Mouse (Mus musculus) right cerebral cortex, postnatal 25 days (tissue): ENCODE results near the gene Rita1.

ENCODE experiments used
- DNase-seq: peaks from one replicate; pipeline ENCODE4 v3.0.0; 2022

Gene Rita1

GRCm38 (mm10) chr5:120612442-120612821 lies at the start of gene Rita1, which contains the start of gene Ddx54:
Gene Rita1, minus strand, starts transcription at chr5:120612589.
Gene Ddx54, plus strand, starts transcription at chr5:120612739.
- DNase-seq = peak; percentile 98

DNA sequence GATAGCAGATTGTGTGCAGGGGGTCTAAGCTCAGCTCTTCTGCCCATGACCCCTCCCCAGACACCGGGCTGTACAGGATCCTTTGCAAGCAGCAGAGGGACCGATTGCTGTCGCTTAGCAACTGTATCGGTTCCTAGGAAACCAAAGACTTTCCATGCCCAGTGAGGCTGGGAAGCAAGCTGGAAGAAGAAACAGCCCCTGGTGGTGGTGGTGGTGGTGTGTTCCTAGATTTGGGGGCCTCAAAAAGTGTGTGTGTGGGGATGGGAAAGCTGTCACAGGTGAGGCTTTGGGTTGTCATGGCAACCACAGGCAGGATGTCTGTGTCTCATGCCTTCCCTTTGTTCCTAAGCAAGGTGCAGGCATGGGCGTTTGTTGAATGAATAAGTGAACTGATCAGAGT lies 48.4 kb upstream of the Rita1 start:
- peak; percentile 55 for DNase-seq

- DNase-seq = peak; percentile 69
Observed at GRCm38 (mm10) chr5:120656281-120656751, 43.9 kb upstream of the Rita1 start.

DNA sequence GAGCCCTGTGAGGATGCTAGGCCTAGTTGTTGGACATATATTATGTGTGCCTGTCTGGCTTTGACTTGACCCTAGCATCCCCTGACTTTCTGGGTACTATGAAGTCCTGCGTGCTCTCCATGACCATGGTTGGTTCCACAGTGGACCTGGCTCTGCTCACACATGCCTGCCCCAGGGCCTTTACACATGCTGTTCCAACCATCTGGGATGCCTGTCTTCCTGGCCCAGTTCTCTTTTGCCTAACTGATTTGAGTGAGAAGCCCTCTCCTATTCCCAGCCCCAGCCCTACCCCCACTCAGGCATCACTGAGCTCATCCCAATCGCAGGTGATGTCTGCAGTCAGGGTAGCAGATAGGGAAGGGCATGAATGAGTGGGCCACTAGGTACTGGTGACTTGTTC lies 41.5 kb upstream of the Rita1 start:
- no peak for DNase-seq

DNA sequence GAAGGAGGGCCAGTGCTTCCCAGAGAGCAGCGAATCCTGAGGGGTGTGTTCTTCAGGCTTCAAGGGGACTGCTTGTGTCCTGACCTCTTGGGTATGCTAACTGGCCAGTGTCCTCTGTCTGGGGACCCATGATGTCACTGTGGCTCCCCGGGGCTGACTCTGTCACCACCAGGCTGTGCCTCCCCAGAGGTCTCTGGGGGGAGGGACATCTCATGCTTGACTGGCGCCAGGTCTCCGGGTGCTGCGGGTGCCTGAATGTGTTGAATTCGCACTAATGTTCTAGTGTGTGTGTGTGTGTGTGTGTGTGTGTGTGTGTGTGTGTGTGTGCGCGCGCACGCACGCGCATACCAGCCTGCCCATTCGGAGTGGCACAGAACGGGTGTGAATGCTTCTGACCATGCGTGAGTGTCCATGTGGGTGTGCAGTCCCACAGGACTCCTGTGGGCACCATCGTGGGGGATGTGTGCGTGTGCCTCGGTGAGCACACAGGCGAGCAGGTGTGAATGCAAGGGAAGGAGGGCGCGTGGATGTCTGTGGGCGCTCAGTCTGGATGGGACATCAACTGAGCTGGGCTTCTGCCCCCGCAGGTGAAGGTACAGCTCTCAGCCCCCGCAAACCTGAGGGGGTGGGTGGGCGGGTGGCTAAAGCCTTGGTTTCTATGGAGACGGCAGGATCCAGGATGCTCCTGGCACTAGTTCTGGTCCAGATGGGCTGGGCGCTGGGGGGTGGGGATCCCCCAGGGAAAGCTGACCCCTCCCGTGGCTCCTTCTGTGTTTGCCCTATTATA lies 40.7 kb upstream of the Rita1 start:
- no peak for DNase-seq

DNA sequence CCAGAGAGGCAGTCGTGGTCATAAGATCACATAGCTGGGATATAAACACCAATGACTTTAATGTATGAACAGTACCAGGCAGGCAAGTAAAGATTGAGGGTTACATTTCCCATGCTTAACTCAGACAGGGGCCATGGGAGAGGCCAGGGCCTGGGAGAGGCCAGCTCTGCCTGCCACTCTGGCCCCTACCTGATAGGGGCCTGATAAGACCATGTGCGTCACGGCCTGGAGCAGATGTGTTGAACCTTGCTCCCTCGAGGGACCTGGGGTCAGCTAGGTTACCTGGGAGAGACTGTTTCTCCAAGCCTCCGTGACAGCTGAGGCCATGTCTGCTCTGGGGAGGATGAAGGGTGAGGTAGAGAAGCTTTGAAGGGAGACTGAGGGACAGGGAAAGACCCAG lies 38.8 kb upstream of the Rita1 start:
- DNase-seq = no peak

DNA sequence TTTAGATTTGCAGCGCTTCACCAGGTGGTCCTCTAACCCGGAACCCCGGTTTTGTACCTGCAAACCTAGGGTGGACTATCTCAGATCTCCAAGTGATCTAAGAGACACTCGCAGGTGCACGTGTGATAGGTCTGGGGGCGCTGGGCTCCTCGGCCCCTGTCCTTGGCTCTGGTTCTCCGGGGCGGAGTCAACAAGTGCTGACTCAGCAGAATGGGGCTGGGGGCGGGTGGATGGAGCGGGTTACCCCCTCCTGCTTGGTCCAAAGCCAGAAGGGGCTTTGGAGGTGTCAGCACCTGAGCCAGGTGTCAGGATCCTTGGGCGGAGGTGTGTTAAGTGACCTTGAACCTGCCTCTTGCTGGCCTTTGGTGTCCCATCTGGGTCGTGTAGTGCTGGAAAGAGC lies 37.5 kb upstream of the Rita1 start:
- DNase-seq = no peak

- no peak for DNase-seq
Observed at GRCm38 (mm10) chr5:120649374-120649933, 37.1 kb upstream of the Rita1 start.

- peak; percentile 84 for DNase-seq
Observed at GRCm38 (mm10) chr5:120648569-120649373, 36.4 kb upstream of the Rita1 start, which contains the start of gene Rasal1. Gene Rasal1, plus strand, starts transcription at chr5:120648812.

- peak; percentile 60 for DNase-seq
Observed at GRCm38 (mm10) chr5:120647814-120648491, 35.6 kb upstream of the Rita1 start.

GRCm38 (mm10) chr5:120647361-120647760 lies 35.0 kb upstream of the Rita1 start:
- no peak for DNase-seq

DNA sequence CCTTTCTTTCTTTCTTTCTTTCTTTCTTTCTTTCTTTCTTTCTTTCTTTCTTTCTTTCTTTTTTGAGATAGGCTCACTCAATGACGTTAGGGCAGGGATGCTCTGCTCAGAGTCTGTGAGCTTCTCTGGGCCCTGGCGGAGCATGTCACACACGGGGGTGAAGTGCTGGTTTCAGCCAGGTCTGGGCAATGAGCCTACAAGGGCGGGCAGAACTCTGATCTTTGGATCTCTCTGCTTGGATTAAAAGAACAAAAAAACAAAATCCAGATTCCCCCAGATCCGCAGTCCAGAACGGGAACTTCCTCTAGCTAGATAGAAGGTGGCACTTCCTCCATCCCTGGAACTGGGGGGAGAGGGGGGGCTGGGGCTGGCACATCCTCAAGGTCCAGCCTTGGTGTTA lies 33.5 kb upstream of the Rita1 start:
- no peak for DNase-seq

GRCm38 (mm10) chr5:120644227-120644626 lies 31.8 kb upstream of the Rita1 start:
- no peak for DNase-seq

GRCm38 (mm10) chr5:120643365-120644085 lies 31.1 kb upstream of the Rita1 start:
- no peak for DNase-seq

- no peak for DNase-seq
Observed at GRCm38 (mm10) chr5:120640094-120640493, 27.7 kb upstream of the Rita1 start.

DNA sequence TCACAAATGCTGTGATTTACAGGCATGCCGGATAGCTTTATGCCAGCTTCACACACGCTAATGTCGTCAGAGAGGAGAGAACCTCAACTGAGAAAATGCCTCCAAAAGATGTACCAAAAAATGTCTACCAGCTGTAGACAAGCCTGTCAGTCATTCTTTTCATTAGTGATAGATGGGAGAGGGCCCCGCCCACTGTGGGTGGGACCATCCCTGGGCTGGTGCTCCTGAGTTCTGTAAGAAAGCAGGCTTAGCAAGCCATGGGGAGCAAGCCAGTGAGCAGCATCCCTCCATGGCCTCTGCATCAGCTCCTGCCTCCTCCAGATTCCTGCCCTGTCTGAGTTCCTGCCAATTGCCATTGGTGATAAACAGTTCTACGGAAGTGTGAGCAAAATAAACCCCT lies 23.2 kb upstream of the Rita1 start:
- no peak for DNase-seq

DNA sequence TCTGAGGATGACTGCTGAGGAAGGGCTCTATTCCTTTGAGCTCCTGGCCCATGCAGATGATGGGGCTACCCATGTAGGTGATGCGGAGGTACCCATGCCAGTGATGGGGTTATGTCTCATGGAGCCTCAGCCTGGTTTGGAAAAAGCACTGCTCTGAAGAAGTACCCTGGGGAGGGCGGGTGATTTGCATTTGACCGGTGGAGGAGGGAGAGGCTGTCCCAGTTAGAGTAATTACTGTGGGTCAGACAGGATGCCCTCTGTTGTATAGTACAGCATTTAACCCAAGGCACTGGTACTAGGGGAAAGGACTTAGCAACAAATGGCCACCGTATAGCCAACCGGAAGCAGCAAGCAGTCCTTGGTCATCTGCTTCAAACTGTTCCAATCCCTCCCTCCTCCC lies 22.5 kb upstream of the Rita1 start:
- no peak for DNase-seq

DNA sequence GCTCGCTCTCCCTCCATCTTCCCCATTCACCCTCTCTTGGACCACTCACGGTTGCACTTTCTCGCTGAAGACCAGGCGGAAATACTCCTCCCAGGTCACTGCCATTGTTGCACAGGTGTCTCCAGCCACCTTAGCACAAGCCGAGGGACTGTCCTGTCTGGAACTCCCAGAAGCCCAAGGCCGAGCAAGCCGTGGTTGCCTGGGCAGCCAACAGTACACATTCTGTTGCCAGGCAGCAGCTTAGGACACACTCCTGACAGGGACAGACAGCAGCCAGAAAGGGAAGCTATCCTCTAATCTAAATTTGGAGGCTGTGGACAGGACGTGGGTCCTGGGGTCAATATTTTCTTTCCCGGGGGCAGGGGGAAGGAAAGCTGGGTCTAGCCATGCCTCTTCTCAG lies 21.7 kb upstream of the Rita1 start, which contains the start of gene Cfap73:
TSS of gene Cfap73 (minus strand) at position 105 of the 400 bp plus-strand sequence.
- DNase-seq = no peak

DNA sequence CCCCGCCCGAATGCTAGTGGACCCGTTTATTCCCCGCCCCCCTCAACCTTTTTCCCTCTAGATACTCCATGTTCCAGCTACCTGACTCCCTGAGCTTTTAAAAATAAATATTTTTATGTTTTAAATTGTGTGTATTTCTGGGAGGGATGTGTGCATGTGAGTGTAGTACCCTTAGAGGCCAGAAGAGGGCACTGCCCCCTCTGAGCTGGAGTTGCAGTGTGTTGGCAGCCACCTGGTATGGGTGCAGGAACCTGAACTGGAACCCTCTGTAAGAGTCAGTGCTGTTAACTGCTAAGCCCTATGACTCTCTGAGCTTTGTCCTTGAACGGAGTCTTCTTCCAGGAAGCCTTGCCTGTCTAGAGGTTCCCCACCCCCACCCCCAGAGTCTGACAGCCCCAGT lies 19.5 kb upstream of the Rita1 start:
- no peak for DNase-seq

GRCm38 (mm10) chr5:120631128-120631527 lies 18.7 kb upstream of the Rita1 start:
- no peak for DNase-seq

DNA sequence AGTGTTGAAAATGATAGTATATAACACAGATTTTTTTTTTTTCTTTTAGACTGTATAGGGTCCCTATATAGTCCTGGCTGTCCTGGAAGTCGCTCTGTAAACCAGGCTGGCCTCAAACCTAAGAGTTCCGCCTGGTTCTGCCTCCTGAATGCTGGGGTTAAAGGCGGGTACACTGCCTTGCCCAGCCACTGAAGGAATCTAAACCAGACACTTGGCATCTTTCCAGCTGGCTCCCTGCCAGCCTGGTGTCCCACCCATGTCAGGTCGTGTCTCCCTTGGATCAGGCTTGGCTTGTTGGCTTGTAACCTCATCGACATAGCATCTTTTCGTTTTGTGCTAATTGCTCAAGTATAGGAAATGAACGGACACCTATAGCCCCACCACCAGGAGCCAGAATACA lies 16.2 kb upstream of the Rita1 start:
- no peak for DNase-seq
